Mouse (Mus musculus) liver, adult 2 months (tissue): ENCODE measurements around the gene Klf2.

Experiments used
- CTCF ChIP-seq: fragments of 200-500 bp; IDR thresholded peaks from 2 replicates; pipeline ENCODE4 v1.5.1; 2011; ENCODE audit warnings: low read depth, low read length, control low read depth
- POLR2A ChIP-seq: fragments of 200-500 bp; IDR thresholded peaks from 2 replicates; pipeline ENCODE4 v1.6.1; 2011; ENCODE audit warnings: low read length, control low read depth; ENCODE audit not compliant: insufficient read depth; ENCODE audit errors: extremely low read depth

- TF ChIP-seq POLR2A, result no peak
- TF ChIP-seq CTCF, result no peak
Measured at GRCm38 (mm10) chr8:72271051-72271660, 47.7 kb upstream of the Klf2 start.
